Mouse (Mus musculus) kidney, embryonic 14.5 days (tissue): ENCODE data around the gene Dimt1. TPM values are rescaled to one million over a fixed set of nuclear protein-coding genes. Genes with fewer than 3 reads are reported as not detected.

Experiments
- ATAC-seq: fragments of 200-750 bp; cut with Nextera tagmentation; 2 replicates; pipeline ENCODE4 v1.8.0; 2017; ENCODE audit warnings: moderate number of reproducible peaks, mild to moderate bottlenecking, moderate TSS enrichment, moderate library complexity; ENCODE audit not compliant: low FRiP score, low TSS enrichment
- H3K27ac ChIP-seq: fragments of 300-500 bp; sonication (generic); 2 replicates; pipeline ENCODE4 v1.5.1; 2014; ENCODE audit warnings: low read depth, mild to moderate bottlenecking, low read length, moderate library complexity, mixed read lengths
- H3K27me3 ChIP-seq: fragments of 300-500 bp; sonication (generic); 2 replicates; pipeline ENCODE4 v1.6.1; 2014; ENCODE audit warnings: mild to moderate bottlenecking, low read length; ENCODE audit not compliant: control insufficient read depth, insufficient read depth
- H3K36me3 ChIP-seq: fragments of 300-500 bp; sonication (generic); 2 replicates; pipeline ENCODE4 v1.6.1; 2014; ENCODE audit warnings: low read length, mixed read lengths; ENCODE audit not compliant: control insufficient read depth, insufficient read depth
- H3K4me1 ChIP-seq: fragments of 300-500 bp; sonication (generic); 2 replicates; pipeline ENCODE4 v1.6.1; 2014; ENCODE audit warnings: low read length, mixed read lengths; ENCODE audit not compliant: control insufficient read depth, insufficient read depth
- H3K4me2 ChIP-seq: fragments of 300-500 bp; sonication (generic); replicated peaks from 2 replicates; pipeline ENCODE4 v1.6.1; 2014; ENCODE audit warnings: low read depth, mild to moderate bottlenecking, low read length
- H3K4me3 ChIP-seq: fragments of 300-500 bp; sonication (generic); 2 replicates; pipeline ENCODE4 v1.5.1; 2014; ENCODE audit warnings: mild to moderate bottlenecking, low read length
- H3K9ac ChIP-seq: fragments of 300-500 bp; sonication (generic); 2 replicates; pipeline ENCODE4 v1.6.1; 2014; ENCODE audit warnings: low read depth, mild to moderate bottlenecking, low read length, moderate library complexity
- H3K9me3 ChIP-seq: fragments of 300-500 bp; sonication (generic); 2 replicates; pipeline ENCODE4 v1.6.1; 2016; ENCODE audit warnings: low read length; ENCODE audit not compliant: control insufficient read depth
- WGBS: fragments of 180-500 bp; shearing (Covaris S2); extraction: QIAGEN DNeasy Blood & Tissue Kit; methylation state at CpG from one replicate; pipeline ENCODE4 v1.1.7; 2014; 5-methylcytosine and 5-hydroxymethylcytosine counted together
- polyA plus RNA-seq: library from polyadenylated mRNA; unstranded; fragments of >200 nt; fragmentation: Nextera tagmentation; extraction: Ambion mirVana; gene quantifications from 2 replicates; pipeline ENCODE4 v1.2.1, GENCODE M21; 2014

Dimt1 gene
- polyA plus RNA-seq, 1 experiment from 2014 or later, result 54.6 TPM

- peaks cover 14% of the 10 kb centered on the region for H3K9me3 ChIP-seq
- no peak for ATAC-seq
- no peak overlapping the region for H3K27ac ChIP-seq
- H3K27me3 ChIP-seq, result no peaks in the 10 kb centered on the region
- WGBS, result 92% methylated on average over 4 of the region's 4 CpGs
- no peaks in the 10 kb centered on the region for H3K4me1 ChIP-seq
- no peak overlapping the region for H3K9ac ChIP-seq
- H3K4me3 ChIP-seq, result no peak overlapping the region
- no peak overlapping the region for H3K4me2 ChIP-seq
- H3K36me3 ChIP-seq, result peaks cover 6% of the 10 kb centered on the region
These were observed 18.6 kb upstream of the Dimt1 start for GRCm38 (mm10) chr13:106928296-106928695.

GRCm38 (mm10) chr13:106929201-106929600 lies 17.7 kb upstream of the Dimt1 start:
- Histone ChIP-seq H3K4me3 (no peak overlapping the region), H3K9me3 (peaks cover 14% of the 10 kb centered on the region), H3K27me3 (no peaks in the 10 kb centered on the region), H3K9ac (no peak overlapping the region), H3K4me1 (no peaks in the 10 kb centered on the region), H3K27ac (no peak overlapping the region), H3K36me3 (peaks cover 5% of the 10 kb centered on the region), H3K4me2 (no peak overlapping the region)
- no peak for ATAC-seq
- WGBS, result 90% methylated on average over 2 of the region's 2 CpGs

- no peak for ATAC-seq
- Histone ChIP-seq H3K4me2 (peak overlapping the region; percentile 61), H3K27me3 (no peaks in the 10 kb centered on the region), H3K27ac (peak overlapping the region; percentile 83), H3K4me1 (no peaks in the 10 kb centered on the region), H3K4me3 (peak overlapping the region; percentile 98), H3K9ac (peak overlapping the region; percentile 96), H3K36me3 (no peaks in the 10 kb centered on the region), H3K9me3 (no peaks in the 10 kb centered on the region)
- 6% methylated on average over 9 of the region's 9 CpGs for WGBS
These were observed 11.1 kb upstream of the Dimt1 start for GRCm38 (mm10) chr13:106935871-106936255.

GRCm38 (mm10) chr13:106936256-106937137 lies 10.4 kb upstream of the Dimt1 start, which contains the start of gene Ipo11:
TSS of gene Ipo11 (minus strand) at chr13:106936958.
- H3K27ac ChIP-seq, result peak within 1 kb of the TSS; percentile 83
- peak; percentile 98 for ATAC-seq
- WGBS, result under 1% methylated on average over 84 of the region's 84 CpGs

GRCm38 (mm10) chr13:106937138-106937472 lies 9.8 kb upstream of the Dimt1 start:
- Histone ChIP-seq H3K4me1 (no peaks in the 10 kb centered on the region), H3K27me3 (no peaks in the 10 kb centered on the region), H3K27ac (no peak overlapping the region), H3K9ac (0 out of 2 replicates have a peak overlapping the region, but pooled peaks have one; percentile 96), H3K36me3 (no peaks in the 10 kb centered on the region), H3K9me3 (no peaks in the 10 kb centered on the region), H3K4me3 (peak overlapping the region; percentile 98), H3K4me2 (peak overlapping the region; percentile 61)
- no peak for ATAC-seq
- 19% methylated on average over 7 of the region's 7 CpGs for WGBS

More at GRCm38 (mm10) chr13:106936256-106937137, 10.4 kb upstream of the Dimt1 start, which contains the start of gene Ipo11:
- H3K27me3 ChIP-seq, result no peaks in the 10 kb centered on the region
- H3K9ac ChIP-seq, result peak within 1 kb of the TSS; percentile 96
- H3K36me3 ChIP-seq, result no peaks in the 10 kb centered on the region
- H3K4me3 ChIP-seq, result peak within 1 kb of the TSS; percentile 98
- H3K4me1 ChIP-seq, result no peaks in the 10 kb centered on the region
- peak within 1 kb of the TSS; percentile 61 for H3K4me2 ChIP-seq
- no peaks in the 10 kb centered on the region for H3K9me3 ChIP-seq

GRCm38 (mm10) chr13:106941211-106941976 lies 5.5 kb upstream of the Dimt1 start:
- Histone ChIP-seq H3K9ac (no peak overlapping the region), H3K9me3 (no peaks in the 10 kb centered on the region), H3K36me3 (no peaks in the 10 kb centered on the region), H3K4me1 (no peaks in the 10 kb centered on the region), H3K4me3 (no peak overlapping the region), H3K4me2 (no peak overlapping the region), H3K27me3 (no peaks in the 10 kb centered on the region), H3K27ac (no peak overlapping the region)
- WGBS, result 30% methylated on average over 7 of the region's 7 CpGs
- no peak for ATAC-seq

GRCm38 (mm10) chr13:106942721-106943120 lies 4.2 kb upstream of the Dimt1 start:
- Histone ChIP-seq H3K36me3 (no peaks in the 10 kb centered on the region), H3K4me3 (no peak overlapping the region), H3K4me2 (no peak overlapping the region), H3K27ac (no peak overlapping the region), H3K9ac (no peak overlapping the region), H3K9me3 (no peaks in the 10 kb centered on the region), H3K27me3 (no peaks in the 10 kb centered on the region), H3K4me1 (peaks cover 2% of the 10 kb centered on the region; the same call in 1 of the 2 replicates)
- 98% methylated on average over 1 of the region's 1 CpGs for WGBS
- ATAC-seq, result no peak

GRCm38 (mm10) chr13:106945518-106945917 lies 1.4 kb upstream of the Dimt1 start:
- Histone ChIP-seq H3K4me1 (peaks cover 6% of the 10 kb centered on the region; the same call in 1 of the 2 replicates), H3K36me3 (peaks cover 13% of the 10 kb centered on the region), H3K27me3 (no peaks in the 10 kb centered on the region), H3K4me2 (no peak overlapping the region), H3K27ac (no peak overlapping the region), H3K9ac (no peak overlapping the region), H3K4me3 (no peak overlapping the region), H3K9me3 (no peaks in the 10 kb centered on the region)
- 76% methylated on average over 9 of the region's 9 CpGs for WGBS
- ATAC-seq, result no peak
